In the genomic region with DNA sequence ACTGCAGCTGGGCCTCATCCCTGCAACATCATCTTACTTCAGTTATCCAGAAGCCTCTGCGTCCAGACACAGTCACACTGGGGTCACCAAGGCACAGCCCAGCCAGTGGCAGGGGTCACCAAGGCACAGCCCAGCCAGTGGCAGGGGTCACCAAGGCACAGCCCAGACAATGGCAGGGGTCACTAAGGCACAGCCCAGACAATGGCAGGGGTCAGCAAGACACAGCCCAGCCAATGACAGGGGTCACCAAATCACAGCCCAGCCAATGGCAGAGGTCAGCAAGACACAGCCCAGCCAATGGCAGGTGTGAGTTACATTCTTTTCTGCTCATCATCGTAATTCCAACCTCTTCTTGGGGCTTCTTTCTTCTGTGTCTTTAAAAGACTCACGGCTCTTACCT, we compare ENCODE assay signal across 19 mouse cellular contexts.
DNase-seq lines count a peak whose midpoint lies in the region; ATAC-seq lines count a peak whose summit lies in the region.
"Had no signal": no experiment of that assay in that cellular context is flagged by ENCODE, and none has a peak within 500 bp of the region (broad histone marks: within the 10 kb centered on the region; RNA-seq: fewer than 3 reads in every experiment).

No protein-coding gene starts in this region.

- WGBS in hindbrain, embryonic 10.5 days: 14% methylated on average over 3 of the region's 3 CpGs
- whole genome bisulfite sequencing in hindbrain, embryonic 16.5 days: 18% methylated on average over 3 of the region's 3 CpGs
- 8% methylated on average over 3 of the region's 3 CpGs for WGBS in midbrain, embryonic 10.5 days
- WGBS in midbrain, embryonic 15.5 days: 13% methylated on average over 3 of the region's 3 CpGs

- H3K4me2 ChIP-seq in hindbrain, embryonic 16.5 days (ENCODE audit: low read length): no peak overlapping the region
- no peak overlapping the region for H3K4me2 ChIP-seq in midbrain, embryonic 15.5 days
- H3K4me2 ChIP-seq: embryonic facial prominence, embryonic 12.5 days; forebrain, embryonic 13.5 days; forebrain, embryonic 15.5 days had no signal

- no peaks in the 10 kb centered on the region for H3K9me3 ChIP-seq in hindbrain, embryonic 10.5 days
- no peaks in the 10 kb centered on the region for H3K9me3 ChIP-seq in hindbrain, embryonic 16.5 days (ENCODE audit: control insufficient read depth, low read length)
- H3K9me3 ChIP-seq in midbrain, embryonic 10.5 days (replicated peaks): no peaks in the 10 kb centered on the region
- H3K9me3 ChIP-seq in midbrain, embryonic 15.5 days: no peaks in the 10 kb centered on the region
- H3K9me3 ChIP-seq: embryonic facial prominence, embryonic 10.5 days; embryonic facial prominence, embryonic 12.5 days; forebrain, embryonic 13.5 days; forebrain, embryonic 15.5 days had no signal

- no peak overlapping the region for H3K27ac ChIP-seq in hindbrain, embryonic 10.5 days
- H3K27ac ChIP-seq in hindbrain, embryonic 16.5 days (ENCODE audit: low read depth, low read length): no peak overlapping the region
- H3K27ac ChIP-seq in midbrain, embryonic 10.5 days (replicated peaks): no peak overlapping the region
- no peak overlapping the region for H3K27ac ChIP-seq in midbrain, embryonic 15.5 days
- H3K27ac ChIP-seq: embryonic facial prominence, embryonic 10.5 days; embryonic facial prominence, embryonic 12.5 days; forebrain, embryonic 13.5 days; forebrain, embryonic 15.5 days had no signal

- no peak overlapping the region for H3K9ac ChIP-seq in hindbrain, embryonic 16.5 days (ENCODE audit: low read depth, low read length)
- no peak overlapping the region for H3K9ac ChIP-seq in midbrain, embryonic 15.5 days
- H3K9ac ChIP-seq: embryonic facial prominence, embryonic 12.5 days; forebrain, embryonic 13.5 days; forebrain, embryonic 15.5 days; forebrain, postnatal 0 days had no signal

- no peaks in the 10 kb centered on the region for H3K36me3 ChIP-seq in hindbrain, embryonic 10.5 days
- no peaks in the 10 kb centered on the region for H3K36me3 ChIP-seq in hindbrain, embryonic 16.5 days (ENCODE audit: control insufficient read depth, insufficient read depth, low read length)
- H3K36me3 ChIP-seq in midbrain, embryonic 10.5 days: no peaks in the 10 kb centered on the region
- H3K36me3 ChIP-seq in midbrain, embryonic 15.5 days (replicated peaks): no peaks in the 10 kb centered on the region
- H3K36me3 ChIP-seq: embryonic facial prominence, embryonic 10.5 days; embryonic facial prominence, embryonic 12.5 days; forebrain, embryonic 15.5 days had no signal

- peaks cover 53% of the 10 kb centered on the region for H3K4me1 ChIP-seq in hindbrain, embryonic 10.5 days (replicated peaks)
- no peaks in the 10 kb centered on the region; the same call in 1 of the 2 replicates for H3K4me1 ChIP-seq in hindbrain, embryonic 16.5 days (ENCODE audit: control insufficient read depth, insufficient read depth, low read depth, low read length)
- peaks cover 53% of the 10 kb centered on the region for H3K4me1 ChIP-seq in midbrain, embryonic 10.5 days
- no peaks in the 10 kb centered on the region for H3K4me1 ChIP-seq in midbrain, embryonic 15.5 days
- H3K4me1 ChIP-seq: forebrain, embryonic 13.5 days; forebrain, embryonic 15.5 days had no signal

- DNase-seq in hindbrain, embryonic 10.5 days (ENCODE audit: low spot score): peak; percentile 62
- peak; percentile 61 for DNase-seq in midbrain, embryonic 10.5 days (ENCODE audit: low spot score)
- DNase-seq in embryo, embryonic 9.5 days (ENCODE audit: extremely low spot score): peak; percentile 65
- DNase-seq in urinary bladder, postnatal 25 days (ENCODE audit: low spot score): no peak
- DNase-seq: adrenal gland, adult 2 months; adrenal gland, postnatal 10 days; adrenal gland, postnatal 25 days; cerebellum, adult 11-12 months; cerebellum, adult 2 months; cerebellum, adult 9-10 months; cerebellum, postnatal 10 days; cerebellum, postnatal 25 days; forebrain, postnatal 0 days had no signal

- no peak for ATAC-seq in hindbrain, embryonic 16.5 days
- ATAC-seq in midbrain, embryonic 15.5 days (replicated peaks): no peak
- ATAC-seq: forebrain, embryonic 13.5 days; forebrain, embryonic 15.5 days; forebrain, postnatal 0 days had no signal

- peaks cover 92% of the 10 kb centered on the region for H3K27me3 ChIP-seq in hindbrain, embryonic 10.5 days (ENCODE audit: insufficient read depth, poor library complexity, severe bottlenecking)
- H3K27me3 ChIP-seq in hindbrain, embryonic 16.5 days (replicated peaks; ENCODE audit: control insufficient read depth, insufficient read depth, low read length): no peaks in the 10 kb centered on the region
- peaks cover 88% of the 10 kb centered on the region for H3K27me3 ChIP-seq in midbrain, embryonic 10.5 days (ENCODE audit: low read depth, poor library complexity, severe bottlenecking)
- H3K27me3 ChIP-seq in midbrain, embryonic 15.5 days (replicated peaks): no peaks in the 10 kb centered on the region
- H3K27me3 ChIP-seq: embryonic facial prominence, embryonic 12.5 days; forebrain, embryonic 15.5 days had no signal

- H3K4me3 ChIP-seq in hindbrain, embryonic 10.5 days: no peak overlapping the region
- H3K4me3 ChIP-seq in hindbrain, embryonic 16.5 days (ENCODE audit: low read length): no peak overlapping the region
- H3K4me3 ChIP-seq in midbrain, embryonic 10.5 days: no peak overlapping the region
- no peak overlapping the region for H3K4me3 ChIP-seq in midbrain, embryonic 15.5 days
- H3K4me3 ChIP-seq: embryonic facial prominence, embryonic 10.5 days; embryonic facial prominence, embryonic 12.5 days; forebrain, embryonic 13.5 days; forebrain, embryonic 15.5 days had no signal
